Mouse (Mus musculus): ENCODE measurements around the gene Gjd3. TPM values are rescaled to one million over a fixed set of nuclear protein-coding genes. Genes with fewer than 3 reads are reported as not detected.
"Not testable (repeated sequence)": the region's sequence is repeated elsewhere in the genome, so short reads cannot be mapped to it uniquely, and the experiment has no call there.

Gjd3 gene
- polyA plus RNA-seq, 1 experiment from 2014 or later, result 0.31 TPM

DNA sequence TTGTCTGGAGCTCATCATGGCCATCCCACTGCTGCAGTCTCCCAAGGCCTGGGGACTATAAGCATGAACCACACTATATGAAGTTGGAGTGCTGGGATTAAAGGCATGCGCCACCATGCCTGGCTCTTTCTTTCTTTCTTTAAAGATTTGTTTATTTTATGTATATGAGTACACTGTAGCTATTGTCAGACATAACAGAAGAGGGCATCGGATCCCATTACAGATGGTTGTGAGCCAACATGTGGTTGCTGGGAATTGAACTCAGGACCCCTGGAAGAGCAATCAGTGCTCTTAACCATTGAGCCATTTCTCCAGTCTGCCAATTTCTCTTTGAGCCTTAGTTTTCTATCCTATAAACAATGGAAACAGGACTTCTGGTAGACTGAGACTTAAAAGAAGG, 49.0 kb downstream of the Gjd3 start:
- WGBS, result 71% methylated on average over 2 of the region's 2 CpGs
- H3K36me3 ChIP-seq (ENCODE audit: control insufficient read depth, insufficient read depth, low read length); H3K4me3 ChIP-seq (ENCODE audit: low read length); H3K27me3 ChIP-seq (ENCODE audit: control insufficient read depth, insufficient read depth, low read depth, low read length); H3K4me2 ChIP-seq (ENCODE audit: low read depth, low read length); H3K9ac ChIP-seq (ENCODE audit: low read length); H3K9me3 ChIP-seq (ENCODE audit: control insufficient read depth, low read length); ATAC-seq (ENCODE audit: low read depth); H3K27ac ChIP-seq (ENCODE audit: low read length): not testable (repeated sequence)
- peaks cover 73% of the 10 kb centered on the region for H3K4me1 ChIP-seq (replicated peaks; ENCODE audit: control insufficient read depth, insufficient read depth, low read length)

DNA sequence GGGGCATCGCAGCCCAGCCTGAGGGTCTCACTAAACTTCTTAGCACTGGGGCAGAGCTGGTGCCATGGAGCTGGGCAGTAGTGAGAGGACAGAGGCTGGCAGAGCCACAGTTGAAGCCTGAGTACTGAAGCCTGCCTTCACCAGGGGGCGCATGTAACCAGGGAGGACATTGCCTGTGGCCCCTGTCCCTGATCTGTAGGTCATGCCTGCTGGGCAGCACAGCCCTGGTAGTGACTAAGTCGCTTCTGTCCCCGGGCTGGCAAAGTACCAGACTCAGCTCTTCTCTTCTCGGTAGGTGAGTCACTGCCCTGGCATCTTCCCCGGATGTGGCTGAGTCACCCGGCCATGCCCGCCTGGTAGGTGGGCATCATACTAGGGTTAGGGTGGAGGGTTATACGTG, 49.7 kb downstream of the Gjd3 start:
- Histone ChIP-seq H3K4me3 (ENCODE audit: low read length) (no peak overlapping the region), H3K4me2 (ENCODE audit: low read depth, low read length) (peak overlapping the region; percentile 31; the same call in 1 of the 2 replicates), H3K9me3 (ENCODE audit: control insufficient read depth, low read length) (no peaks in the 10 kb centered on the region), H3K27me3 (ENCODE audit: control insufficient read depth, insufficient read depth, low read depth, low read length) (no peaks in the 10 kb centered on the region), H3K27ac (ENCODE audit: low read length) (peak overlapping the region; percentile 95), H3K36me3 (ENCODE audit: control insufficient read depth, insufficient read depth, low read length) (no peaks in the 10 kb centered on the region), H3K9ac (ENCODE audit: low read length) (0 out of 2 replicates have a peak overlapping the region, but pooled peaks have one; percentile 34), H3K4me1 (replicated peaks; ENCODE audit: control insufficient read depth, insufficient read depth, low read length) (peaks cover 74% of the 10 kb centered on the region)
- WGBS, result 20% methylated on average over 9 of the region's 9 CpGs
- no peak for ATAC-seq (ENCODE audit: low read depth)

DNA sequence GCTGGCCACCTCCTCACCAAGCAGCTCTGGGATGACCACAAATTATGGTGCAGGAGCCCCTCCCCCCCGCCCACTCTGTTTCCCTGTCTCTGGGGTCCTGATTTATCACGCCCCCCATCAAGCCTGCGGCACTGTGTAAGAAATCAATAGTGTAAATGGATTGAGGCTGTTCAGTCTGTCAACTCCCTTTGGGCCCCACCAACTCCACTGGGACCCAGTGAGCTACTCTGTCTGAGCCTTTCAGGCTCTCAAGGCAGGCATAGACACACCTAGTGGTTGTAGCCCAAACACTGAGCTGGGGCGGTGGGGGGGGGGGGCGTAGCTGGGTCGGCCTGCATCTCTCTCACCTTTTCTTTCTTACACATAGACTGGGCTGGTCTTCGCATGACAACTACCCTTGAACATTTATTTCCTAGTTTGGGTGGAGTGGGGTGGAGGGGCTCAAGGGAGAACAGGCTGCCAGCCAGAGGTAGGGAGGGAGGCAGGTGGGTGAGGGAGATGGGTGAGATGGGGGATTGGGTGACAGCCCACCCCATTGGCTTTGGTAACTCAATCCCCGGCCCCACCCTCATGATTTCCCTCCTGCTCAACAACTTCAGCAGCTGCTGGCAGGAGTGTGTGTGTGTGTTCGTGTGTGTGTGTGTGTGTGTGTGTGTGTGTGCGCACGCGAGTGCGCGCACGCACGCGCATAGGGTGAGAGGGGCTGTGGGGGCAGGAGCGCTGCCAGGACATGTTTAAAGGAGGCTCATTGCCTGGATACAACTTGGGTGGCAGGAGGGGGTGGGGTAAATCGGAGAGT, 50.3 kb downstream of the Gjd3 start:
- H3K9me3 ChIP-seq (ENCODE audit: control insufficient read depth, low read length), result no peaks in the 10 kb centered on the region
- H3K4me1 ChIP-seq (replicated peaks; ENCODE audit: control insufficient read depth, insufficient read depth, low read length), result peaks cover 76% of the 10 kb centered on the region
- no peak for ATAC-seq (ENCODE audit: low read depth)
- 15% methylated on average over 19 of the region's 19 CpGs for WGBS
- H3K27ac ChIP-seq (ENCODE audit: low read length), result peak overlapping the region; percentile 95
- no peaks in the 10 kb centered on the region for H3K27me3 ChIP-seq (ENCODE audit: control insufficient read depth, insufficient read depth, low read depth, low read length)
- no peak overlapping the region for H3K4me3 ChIP-seq (ENCODE audit: low read length)
- peak overlapping the region; percentile 34; the same call in 1 of the 2 replicates for H3K9ac ChIP-seq (ENCODE audit: low read length)
- peak overlapping the region; percentile 31 for H3K4me2 ChIP-seq (ENCODE audit: low read depth, low read length)
- no peaks in the 10 kb centered on the region for H3K36me3 ChIP-seq (ENCODE audit: control insufficient read depth, insufficient read depth, low read length)

Other genes with a start within 250 kb of the Gjd3 start
- gene Thra, start 242.4 kb downstream of the Gjd3 start, polyA plus RNA-seq (2015; fragmentation: Nextera tagmentation; extraction: Ambion mirVana), result 36.3 and 36.4 TPM in 2 replicates
- gene Nr1d1, start 207.7 kb downstream of the Gjd3 start, polyA plus RNA-seq (2015; fragmentation: Nextera tagmentation; extraction: Ambion mirVana), result 1.4 and 1.6 TPM in 2 replicates
- gene Msl1, start 187.5 kb downstream of the Gjd3 start, polyA plus RNA-seq (2015; fragmentation: Nextera tagmentation; extraction: Ambion mirVana), result 19.4 and 20.3 TPM in 2 replicates
- 33.2 and 36.6 TPM in 2 replicates for gene Casc3, start 178.1 kb downstream of the Gjd3 start, polyA plus RNA-seq (2015; fragmentation: Nextera tagmentation; extraction: Ambion mirVana)
- gene Rapgefl1, start 146.2 kb downstream of the Gjd3 start, polyA plus RNA-seq (2015; fragmentation: Nextera tagmentation; extraction: Ambion mirVana), result 1.3 and 1.4 TPM in 2 replicates
- 4.6 and 4.8 TPM in 2 replicates for gene Wipf2, start 119.4 kb downstream of the Gjd3 start, polyA plus RNA-seq (2015; fragmentation: Nextera tagmentation; extraction: Ambion mirVana)
- 34.0 and 38.3 TPM in 2 replicates for gene Cdc6, start 75.2 kb downstream of the Gjd3 start, polyA plus RNA-seq (2015; fragmentation: Nextera tagmentation; extraction: Ambion mirVana)
- 35.4 and 37.2 TPM in 2 replicates for gene Rara, start 55.2 kb downstream of the Gjd3 start, polyA plus RNA-seq (2015; fragmentation: Nextera tagmentation; extraction: Ambion mirVana)
- 257 and 270 TPM in 2 replicates for gene Top2a, start 41.2 kb upstream of the Gjd3 start, polyA plus RNA-seq (2015; fragmentation: Nextera tagmentation; extraction: Ambion mirVana)
- gene Igfbp4, start 58.2 kb upstream of the Gjd3 start, polyA plus RNA-seq (2015; fragmentation: Nextera tagmentation; extraction: Ambion mirVana), result 498 TPM in 2 replicates
- 0.19 and 0.39 TPM in 2 replicates for gene Tns4, start 106.3 kb upstream of the Gjd3 start, polyA plus RNA-seq (2015; fragmentation: Nextera tagmentation; extraction: Ambion mirVana)
- 0.18 and 0.20 TPM in 2 replicates for gene Ccr7, start 172.1 kb upstream of the Gjd3 start, polyA plus RNA-seq (2015; fragmentation: Nextera tagmentation; extraction: Ambion mirVana)
- gene Smarce1, start 248.0 kb upstream of the Gjd3 start, polyA plus RNA-seq (2015; fragmentation: Nextera tagmentation; extraction: Ambion mirVana), result 199 and 235 TPM in 2 replicates

Measured in lung, embryonic 16.5 days (tissue).